Mouse (Mus musculus): ENCODE measurements around the gene Boll.
A peak's percentile ranks its signal among the peaks of the same experiment; 100 is the strongest.

Gene Boll

GRCm38 (mm10) chr1:55238496-55238895 is 124.8 kb downstream of the Boll start:
- no peak for DNase-seq (ENCODE audit: low read depth, low spot score)

- no peak for DNase-seq (ENCODE audit: low read depth, low spot score)
Observed at GRCm38 (mm10) chr1:55237643-55238161, 125.6 kb downstream of the Boll start.

- DNase-seq (ENCODE audit: low read depth, low spot score): peak; percentile 96
Observed at GRCm38 (mm10) chr1:55236890-55237642, 126.2 kb downstream of the Boll start, which contains the start of gene Mars2. Gene Mars2, plus strand, starts transcription at chr1:55237177.

GRCm38 (mm10) chr1:55236487-55236886 is 126.8 kb downstream of the Boll start:
- DNase-seq (ENCODE audit: low read depth, low spot score): no peak

GRCm38 (mm10) chr1:55234910-55235520 is 128.3 kb downstream of the Boll start:
- peak; percentile 71 for DNase-seq (ENCODE audit: low read depth, low spot score)

DNA sequence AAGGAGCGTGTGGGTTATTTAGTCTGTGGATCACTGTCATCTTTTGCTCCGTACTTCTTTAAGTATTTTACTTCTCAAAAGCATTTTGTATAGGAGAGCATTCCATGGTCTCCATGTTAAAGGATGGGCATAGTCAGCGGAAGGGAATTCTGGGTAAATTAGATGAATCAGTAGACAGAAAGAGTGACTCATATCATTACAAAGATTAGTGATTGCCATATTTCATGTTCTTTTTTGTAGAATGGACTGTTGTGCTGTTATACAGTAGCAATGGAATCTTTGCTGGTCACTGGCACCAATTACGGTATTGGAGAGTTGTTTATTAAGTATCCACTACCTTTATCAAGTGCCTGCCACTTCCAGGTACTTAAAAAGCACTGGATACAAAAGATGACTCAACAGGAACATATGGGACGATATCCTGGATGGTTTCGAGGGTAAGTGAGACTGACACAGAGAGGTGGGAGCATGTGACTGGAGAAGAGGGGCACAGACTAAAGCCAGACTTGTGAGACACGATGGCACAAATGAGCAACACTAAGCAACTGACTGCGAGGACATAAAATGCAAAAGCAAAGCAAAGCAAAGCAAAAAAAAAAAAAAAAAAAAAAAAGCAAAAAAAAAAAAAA is 134.9 kb downstream of the Boll start:
- DNase-seq (ENCODE audit: low read depth, low spot score): no peak

DNA sequence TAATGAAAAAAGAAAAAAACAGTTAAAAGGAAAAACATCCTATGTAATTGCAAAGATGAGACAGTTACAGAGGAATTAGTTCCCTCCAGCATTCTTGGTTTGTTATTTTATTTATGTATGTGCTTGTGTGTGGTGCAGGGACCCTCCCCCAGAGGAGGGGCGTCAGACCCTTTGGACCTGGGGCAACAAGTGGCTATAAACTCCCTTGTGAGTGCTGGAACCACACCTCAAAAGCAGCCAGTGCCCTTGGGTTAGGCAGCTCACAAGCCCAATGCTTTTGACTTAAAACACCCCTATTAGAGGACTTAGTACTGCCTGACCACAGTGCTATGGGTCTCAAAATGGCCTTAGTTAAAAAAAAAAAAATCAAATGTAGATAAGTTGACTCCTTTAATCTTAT is 135.9 kb downstream of the Boll start:
- DNase-seq (ENCODE audit: low read depth, low spot score): no peak

DNA sequence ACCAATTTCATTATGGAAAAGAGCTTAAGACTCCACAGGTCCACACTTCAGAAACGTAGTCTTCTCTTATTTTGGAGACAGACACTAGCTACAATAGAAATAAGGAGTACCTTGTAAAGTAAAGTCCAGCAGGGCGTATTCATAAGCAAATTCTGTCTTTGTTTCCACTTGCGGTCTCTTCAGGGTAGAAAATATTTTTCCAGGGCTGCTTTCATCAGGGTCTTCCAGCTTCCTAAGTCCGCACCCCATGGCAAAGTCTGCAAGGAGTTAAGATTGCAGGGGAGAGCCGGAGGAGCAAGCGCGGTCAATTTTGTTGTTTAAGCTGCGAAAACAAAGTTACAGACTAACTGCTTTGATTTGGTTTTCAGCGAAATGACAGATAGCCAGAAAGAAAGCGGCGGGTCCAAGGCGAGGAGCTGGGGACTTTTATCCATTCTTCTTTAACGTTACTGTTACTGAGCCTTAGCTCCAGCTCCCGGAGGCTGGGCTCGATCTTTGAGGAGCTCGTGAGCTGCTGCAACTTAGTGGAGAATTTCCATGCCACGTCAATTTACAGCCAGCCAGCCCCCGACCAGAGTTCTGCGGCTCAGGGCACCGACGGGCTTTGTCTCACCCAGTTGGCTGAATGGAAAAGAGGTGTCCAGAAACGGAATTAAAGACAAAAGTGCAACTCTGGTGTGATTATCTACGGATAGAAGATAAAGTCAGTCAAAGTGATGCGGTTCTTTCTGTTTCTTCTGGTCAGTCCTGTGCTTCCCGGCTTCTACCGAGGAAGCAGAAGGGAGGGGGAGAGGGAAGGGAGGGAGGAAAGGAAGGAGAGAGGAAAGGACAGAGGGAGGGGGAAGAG is 137.0 kb downstream of the Boll start, which contains the start of gene Rftn2:
TSS of gene Rftn2 (minus strand) at position 772 of the 847 bp plus-strand sequence.
- no peak for DNase-seq (ENCODE audit: low read depth, low spot score)

GRCm38 (mm10) chr1:55225398-55225797 is 137.9 kb downstream of the Boll start:
- DNase-seq (ENCODE audit: low read depth, low spot score): no peak

- no peak for DNase-seq (ENCODE audit: low read depth, low spot score)
Observed at GRCm38 (mm10) chr1:55224111-55224510, 139.2 kb downstream of the Boll start.

DNA sequence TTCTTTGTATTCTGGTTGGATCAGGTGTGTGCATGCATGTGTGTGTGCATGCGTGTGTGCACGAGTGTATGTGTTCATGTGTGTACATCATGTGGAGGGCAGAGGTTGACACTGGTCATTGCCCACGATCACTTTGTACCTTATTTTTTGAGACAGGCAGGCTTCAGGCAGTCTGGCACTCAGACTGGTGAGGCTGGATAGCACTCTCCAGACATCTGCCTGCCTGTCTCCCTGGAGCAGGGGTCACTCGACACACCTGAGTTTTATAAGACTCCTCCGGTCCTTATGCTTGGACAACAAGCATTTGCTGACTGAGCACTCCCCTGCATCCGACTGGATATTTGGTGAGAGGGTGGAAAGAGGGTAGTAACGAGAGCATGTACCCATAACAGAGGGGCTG is 140.2 kb downstream of the Boll start:
- no peak for DNase-seq (ENCODE audit: low read depth, low spot score)

GRCm38 (mm10) chr1:55221352-55221751 is 141.9 kb downstream of the Boll start:
- no peak for DNase-seq (ENCODE audit: low read depth, low spot score)

- no peak for DNase-seq (ENCODE audit: low read depth, low spot score)
Observed at GRCm38 (mm10) chr1:55217191-55217590, 146.1 kb downstream of the Boll start.

- no peak for DNase-seq (ENCODE audit: low read depth, low spot score)
Observed at GRCm38 (mm10) chr1:55215185-55215813, 148.0 kb downstream of the Boll start.

DNA sequence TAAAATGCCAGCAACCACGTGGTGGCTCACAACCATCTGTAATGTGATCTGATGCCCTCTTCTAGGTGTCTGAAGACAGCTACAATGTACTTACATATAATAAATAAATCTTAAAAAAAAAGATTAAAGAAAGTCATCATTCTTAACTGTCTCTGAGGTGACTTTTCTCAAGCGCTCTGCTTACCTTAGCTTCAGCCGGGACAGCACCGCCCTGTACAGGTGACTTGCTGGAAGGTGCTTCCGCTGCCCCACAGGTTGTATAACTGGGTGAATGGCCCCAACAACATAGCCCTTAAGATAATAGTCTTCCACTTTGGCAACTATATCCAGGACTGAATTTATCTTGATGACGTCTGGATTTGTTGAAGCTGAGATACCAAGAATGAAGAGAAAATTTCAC is 149.3 kb downstream of the Boll start:
- DNase-seq (ENCODE audit: low read depth, low spot score): no peak

DNA sequence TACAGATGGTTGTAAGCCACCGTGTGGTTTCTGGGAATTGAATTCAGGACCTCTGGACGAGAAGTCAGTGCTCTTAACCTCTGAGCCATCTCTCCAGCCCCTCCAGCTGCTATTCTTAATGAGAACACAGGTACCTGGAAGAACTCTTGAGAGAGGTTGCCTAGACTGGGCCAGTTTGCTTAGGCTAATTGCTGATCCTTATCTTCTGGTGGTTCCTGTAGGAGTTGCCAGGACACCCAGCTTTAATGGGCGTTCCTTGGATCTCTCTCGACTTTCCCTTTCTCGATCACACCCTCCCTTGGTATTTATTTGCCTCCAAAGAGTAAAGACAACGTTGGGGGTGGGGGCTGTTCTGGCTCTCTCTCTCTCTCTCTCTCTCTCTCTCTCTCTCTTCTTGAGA is 149.8 kb downstream of the Boll start:
- peak; percentile 78 for DNase-seq (ENCODE audit: low read depth, low spot score)

DNA sequence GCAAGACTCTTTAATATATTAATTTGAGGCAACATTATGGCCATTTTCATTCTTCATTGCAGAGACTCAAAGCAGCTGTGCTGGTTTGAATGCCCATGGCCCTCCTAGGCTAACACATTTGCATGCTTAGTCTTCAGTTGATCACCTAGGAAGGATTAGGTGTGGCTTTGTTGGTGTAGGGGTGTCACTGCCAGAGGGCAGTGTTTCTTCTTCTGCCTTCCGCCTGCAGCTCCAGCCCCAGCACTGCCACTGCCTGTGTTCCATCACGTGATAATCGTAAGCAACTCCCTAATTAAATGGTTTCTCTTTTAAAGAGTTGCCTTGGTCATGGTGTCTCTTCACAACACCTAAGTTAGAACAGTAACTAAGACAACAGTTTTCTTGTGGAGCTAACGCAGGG is 150.5 kb downstream of the Boll start:
- peak; percentile 79 for DNase-seq (ENCODE audit: low read depth, low spot score)

DNA sequence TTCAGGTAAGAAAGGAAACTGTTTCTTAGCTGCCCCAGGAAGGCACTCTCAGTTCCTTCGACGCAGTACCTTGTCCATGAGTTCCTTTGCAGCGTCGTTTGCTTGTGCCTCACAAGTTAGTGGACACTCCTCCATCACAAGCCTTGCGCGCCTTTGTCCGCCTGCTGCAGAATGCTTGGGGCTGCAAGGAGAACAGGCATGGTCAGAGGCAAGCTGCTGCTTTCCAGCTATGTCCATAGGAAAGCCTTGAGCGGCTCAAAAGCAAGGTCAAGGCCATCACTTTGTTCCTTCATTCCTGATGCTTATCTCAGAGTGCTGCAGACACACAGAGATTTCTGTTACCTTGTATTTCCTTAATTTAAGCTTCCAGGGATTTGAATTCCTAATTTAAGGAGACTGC is 152.2 kb downstream of the Boll start:
- no peak for DNase-seq (ENCODE audit: low read depth, low spot score)

DNA sequence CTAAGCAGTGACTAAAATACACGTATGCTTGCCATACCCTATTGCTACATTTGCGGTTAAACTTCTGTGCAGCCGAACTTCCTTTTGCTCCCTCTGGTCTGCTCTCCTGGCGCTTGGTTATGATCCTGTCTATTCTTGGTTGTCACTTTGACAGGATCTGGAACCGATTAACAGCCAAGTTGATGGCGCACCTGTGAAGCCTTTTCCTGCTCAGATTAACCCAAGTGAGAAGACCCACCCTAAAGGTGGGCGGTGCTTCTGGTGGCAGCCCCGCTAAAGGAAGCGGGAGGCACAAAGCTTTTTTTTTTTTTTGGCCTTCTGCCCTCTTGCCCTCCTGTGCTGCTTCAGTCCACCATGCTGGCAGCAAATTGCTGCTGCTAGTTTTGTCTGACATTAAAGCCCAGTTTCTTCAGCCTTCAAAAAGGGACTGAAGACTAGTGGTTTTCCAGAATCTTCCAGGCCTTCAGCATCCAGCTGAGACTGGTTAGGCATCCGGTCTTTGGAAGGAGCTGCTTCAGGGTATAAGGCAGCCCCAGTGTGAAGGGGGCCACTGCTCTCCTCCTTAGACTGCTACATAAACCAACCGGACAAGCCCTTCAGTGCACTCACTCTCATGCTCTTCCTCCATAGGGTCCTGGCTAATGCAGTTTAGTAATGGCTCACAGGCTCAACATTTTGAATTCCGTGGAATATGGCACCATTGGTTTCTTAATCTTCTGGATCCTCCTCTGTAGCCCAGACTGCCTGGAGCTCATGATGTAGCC is 152.9 kb downstream of the Boll start:
- peak; percentile 73 for DNase-seq (ENCODE audit: low read depth, low spot score)

DNA sequence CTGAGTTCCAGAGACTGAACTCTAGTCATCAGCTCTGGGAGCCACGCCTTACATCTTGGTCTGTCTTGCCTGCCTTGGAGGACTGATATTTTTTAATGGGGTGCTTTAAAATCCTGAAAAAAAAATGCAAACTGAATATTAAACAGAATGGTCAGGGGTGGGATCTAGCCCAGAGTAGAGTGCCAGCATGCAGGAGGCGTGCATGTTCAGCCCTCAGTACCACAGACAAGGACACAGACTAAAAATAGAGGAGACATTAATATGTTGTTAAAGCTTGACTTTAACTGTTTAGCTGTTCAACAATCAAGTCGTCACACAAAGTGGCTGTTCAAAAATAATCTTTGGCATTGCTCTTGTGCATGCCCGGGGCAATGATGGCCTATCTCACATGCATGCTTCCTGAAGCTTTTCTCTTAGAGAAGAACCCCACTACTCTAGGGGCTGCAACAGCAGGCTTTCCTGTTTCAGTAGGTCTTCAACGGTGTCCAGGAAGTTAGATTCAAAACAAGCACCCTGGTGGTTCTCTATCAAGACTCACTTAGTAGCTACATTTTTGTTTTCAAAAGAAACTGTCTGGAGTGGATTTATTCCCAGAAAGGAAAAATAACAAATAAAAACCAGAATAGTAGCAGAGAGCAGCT is 154.6 kb downstream of the Boll start:
- no peak for DNase-seq (ENCODE audit: low read depth, low spot score)
